Mouse (Mus musculus): ENCODE data around the gene Gls. TPM values are rescaled to one million over a fixed set of nuclear protein-coding genes. Genes with fewer than 3 reads are reported as not detected.

Gls gene
- polyA plus RNA-seq, 1 experiment from 2014 or later: 10.4 TPM

- Histone ChIP-seq H3K4me2 (replicated peaks; ENCODE audit: low read depth) (no peak overlapping the region), H3K27me3 (ENCODE audit: control insufficient read depth, insufficient read depth, low read length) (no peaks in the 10 kb centered on the region), H3K9me3 (ENCODE audit: control insufficient read depth, low read length) (no peaks in the 10 kb centered on the region), H3K4me1 (replicated peaks; ENCODE audit: control insufficient read depth, insufficient read depth) (no peaks in the 10 kb centered on the region), H3K4me3 (ENCODE audit: low read depth, low read length) (no peak overlapping the region), H3K27ac (replicated peaks) (no peak overlapping the region), H3K36me3 (ENCODE audit: control insufficient read depth, insufficient read depth, low read length) (no peaks in the 10 kb centered on the region; the same call in 1 of the 2 replicates), H3K9ac (ENCODE audit: low read length) (no peak overlapping the region)
- ATAC-seq (ENCODE audit: low FRiP score, low TSS enrichment): peak; percentile 66
- TF ChIP-seq EP300 (optimal IDR thresholded peaks at IDR 0.05) (no peak), CTCF (IDR thresholded peaks at IDR 0.05; ENCODE audit: low read depth) (peak; percentile 85)
- DNase-seq (ENCODE audit: low spot score): peak; percentile 53
- WGBS: 54% methylated on average over 12 of the region's 12 CpGs
These were observed 86.6 kb downstream of the Gls start for GRCm38 (mm10) chr1:52146214-52146970.

- Histone ChIP-seq H3K4me3 (ENCODE audit: low read depth, low read length) (no peak overlapping the region), H3K9me3 (ENCODE audit: control insufficient read depth, low read length) (no peaks in the 10 kb centered on the region), H3K27ac (replicated peaks) (no peak overlapping the region), H3K4me1 (replicated peaks; ENCODE audit: control insufficient read depth, insufficient read depth) (no peaks in the 10 kb centered on the region), H3K4me2 (replicated peaks; ENCODE audit: low read depth) (no peak overlapping the region), H3K9ac (ENCODE audit: low read length) (no peak overlapping the region), H3K27me3 (ENCODE audit: control insufficient read depth, insufficient read depth, low read length) (no peaks in the 10 kb centered on the region), H3K36me3 (ENCODE audit: control insufficient read depth, insufficient read depth, low read length) (peaks cover 5% of the 10 kb centered on the region; the same call in 1 of the 2 replicates)
- no peak for DNase-seq (ENCODE audit: low spot score)
- 57% methylated on average over 10 of the region's 10 CpGs for WGBS
- TF ChIP-seq CTCF (IDR thresholded peaks at IDR 0.05; ENCODE audit: low read depth) (no peak), EP300 (optimal IDR thresholded peaks at IDR 0.05) (no peak)
- peak; percentile 70 for ATAC-seq (ENCODE audit: low FRiP score, low TSS enrichment)
These were observed 88.1 kb downstream of the Gls start for GRCm38 (mm10) chr1:52144907-52145306.

GRCm38 (mm10) chr1:52143596-52144156 lies 89.4 kb downstream of the Gls start:
- H3K4me2 ChIP-seq (replicated peaks; ENCODE audit: low read depth): no peak overlapping the region
- TF ChIP-seq EP300 (optimal IDR thresholded peaks at IDR 0.05) (no peak), CTCF (IDR thresholded peaks at IDR 0.05; ENCODE audit: low read depth) (no peak)
- WGBS: 78% methylated on average over 7 of the region's 7 CpGs
- no peaks in the 10 kb centered on the region for H3K9me3 ChIP-seq (ENCODE audit: control insufficient read depth, low read length)
- H3K27ac ChIP-seq (replicated peaks): no peak overlapping the region
- H3K4me3 ChIP-seq (ENCODE audit: low read depth, low read length): no peak overlapping the region
- DNase-seq (ENCODE audit: low spot score): no peak
- no peak overlapping the region for H3K9ac ChIP-seq (ENCODE audit: low read length)
- peaks cover 13% of the 10 kb centered on the region; the same call in 1 of the 2 replicates for H3K36me3 ChIP-seq (ENCODE audit: control insufficient read depth, insufficient read depth, low read length)
- no peaks in the 10 kb centered on the region for H3K27me3 ChIP-seq (ENCODE audit: control insufficient read depth, insufficient read depth, low read length)
- no peak for ATAC-seq (ENCODE audit: low FRiP score, low TSS enrichment)
- H3K4me1 ChIP-seq (replicated peaks; ENCODE audit: control insufficient read depth, insufficient read depth): no peaks in the 10 kb centered on the region

GRCm38 (mm10) chr1:52143191-52143590 lies 89.8 kb downstream of the Gls start:
- DNase-seq (ENCODE audit: low spot score): no peak
- Histone ChIP-seq H3K4me1 (replicated peaks; ENCODE audit: control insufficient read depth, insufficient read depth) (no peaks in the 10 kb centered on the region), H3K4me3 (ENCODE audit: low read depth, low read length) (no peak overlapping the region), H3K9me3 (ENCODE audit: control insufficient read depth, low read length) (no peaks in the 10 kb centered on the region), H3K36me3 (ENCODE audit: control insufficient read depth, insufficient read depth, low read length) (peaks cover 16% of the 10 kb centered on the region; the same call in 1 of the 2 replicates), H3K4me2 (replicated peaks; ENCODE audit: low read depth) (no peak overlapping the region), H3K27me3 (ENCODE audit: control insufficient read depth, insufficient read depth, low read length) (no peaks in the 10 kb centered on the region), H3K27ac (replicated peaks) (no peak overlapping the region), H3K9ac (ENCODE audit: low read length) (no peak overlapping the region)
- ATAC-seq (ENCODE audit: low FRiP score, low TSS enrichment): no peak
- WGBS: 78% methylated on average over 4 of the region's 4 CpGs
- TF ChIP-seq EP300 (optimal IDR thresholded peaks at IDR 0.05) (no peak), CTCF (IDR thresholded peaks at IDR 0.05; ENCODE audit: low read depth) (no peak)

GRCm38 (mm10) chr1:52142117-52142516 lies 90.9 kb downstream of the Gls start:
- H3K27me3 ChIP-seq (ENCODE audit: control insufficient read depth, insufficient read depth, low read length): no peaks in the 10 kb centered on the region
- TF ChIP-seq EP300 (optimal IDR thresholded peaks at IDR 0.05): no peak
- TF ChIP-seq CTCF (IDR thresholded peaks at IDR 0.05; ENCODE audit: low read depth): no peak
- no peaks in the 10 kb centered on the region for H3K9me3 ChIP-seq (ENCODE audit: control insufficient read depth, low read length)

GRCm38 (mm10) chr1:52141482-52141881 lies 91.5 kb downstream of the Gls start:
- WGBS: 41% methylated on average over 3 of the region's 3 CpGs
- Histone ChIP-seq H3K9ac (ENCODE audit: low read length) (no peak overlapping the region), H3K36me3 (ENCODE audit: control insufficient read depth, insufficient read depth, low read length) (peaks cover 18% of the 10 kb centered on the region; the same call in 1 of the 2 replicates), H3K9me3 (ENCODE audit: control insufficient read depth, low read length) (no peaks in the 10 kb centered on the region), H3K27me3 (ENCODE audit: control insufficient read depth, insufficient read depth, low read length) (no peaks in the 10 kb centered on the region), H3K4me2 (replicated peaks; ENCODE audit: low read depth) (no peak overlapping the region), H3K4me3 (ENCODE audit: low read depth, low read length) (no peak overlapping the region), H3K4me1 (replicated peaks; ENCODE audit: control insufficient read depth, insufficient read depth) (no peaks in the 10 kb centered on the region), H3K27ac (replicated peaks) (no peak overlapping the region)
- TF ChIP-seq EP300 (optimal IDR thresholded peaks at IDR 0.05): no peak
- TF ChIP-seq CTCF (IDR thresholded peaks at IDR 0.05; ENCODE audit: low read depth): no peak
- DNase-seq (ENCODE audit: low spot score) (no peak), ATAC-seq (ENCODE audit: low FRiP score, low TSS enrichment) (no peak)

More at GRCm38 (mm10) chr1:52142117-52142516, 90.9 kb downstream of the Gls start:
- Histone ChIP-seq H3K4me2 (replicated peaks; ENCODE audit: low read depth) (no peak overlapping the region), H3K4me1 (replicated peaks; ENCODE audit: control insufficient read depth, insufficient read depth) (no peaks in the 10 kb centered on the region), H3K4me3 (ENCODE audit: low read depth, low read length) (no peak overlapping the region), H3K27ac (replicated peaks) (no peak overlapping the region), H3K9ac (ENCODE audit: low read length) (no peak overlapping the region), H3K36me3 (ENCODE audit: control insufficient read depth, insufficient read depth, low read length) (peaks cover 18% of the 10 kb centered on the region; the same call in 1 of the 2 replicates)
- DNase-seq (ENCODE audit: low spot score) (no peak), ATAC-seq (ENCODE audit: low FRiP score, low TSS enrichment) (peak; percentile 55)
- WGBS: 60% methylated on average over 4 of the region's 4 CpGs
